Mouse (Mus musculus) C2C12 (cell line): ENCODE data around the gene Ces1b.

Experiments used
- CTCF ChIP-seq: IDR thresholded peaks from one replicate; pipeline ENCODE4 v1.5.1; 2011; ENCODE audit not compliant: control insufficient read depth, insufficient read depth, insufficient read length
- MAX ChIP-seq: IDR thresholded peaks from one replicate; pipeline ENCODE4 v1.6.1; 2011; ENCODE audit warnings: mild to moderate bottlenecking, control low read depth
- USF1 ChIP-seq: IDR thresholded peaks from one replicate; pipeline ENCODE4 v1.6.1; 2011; ENCODE audit warnings: low read depth, mild to moderate bottlenecking, control low read depth, moderate library complexity

DNA sequence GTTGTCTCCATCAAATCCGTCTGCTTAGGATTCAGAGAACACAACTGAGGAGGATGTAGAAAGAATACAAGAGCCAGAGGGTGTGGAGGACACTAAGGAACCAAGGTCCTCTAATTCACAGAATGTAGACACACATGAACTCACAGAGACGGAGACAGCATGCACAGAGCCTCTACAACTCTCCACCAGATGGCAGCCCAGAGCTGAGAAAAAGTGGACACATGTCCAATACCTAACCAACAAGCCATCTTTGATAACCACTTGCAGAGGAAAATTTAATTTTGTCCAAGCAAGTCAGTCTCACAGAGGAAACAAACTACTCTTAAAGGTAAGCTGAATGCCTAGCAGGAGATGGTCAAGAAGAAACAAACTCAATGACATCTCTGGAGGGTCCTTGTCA, 20.6 kb downstream of the Ces1b start:
- TF ChIP-seq CTCF, result no peak
- TF ChIP-seq MAX, result no peak
- TF ChIP-seq USF1, result no peak
